Mouse (Mus musculus): ENCODE results near the gene Lbh. TPM values are rescaled to one million over a fixed set of nuclear protein-coding genes. Genes with fewer than 3 reads are reported as not detected.

Lbh gene
- polyA plus RNA-seq, 1 experiment from 2014 or later: 1.8 TPM

DNA sequence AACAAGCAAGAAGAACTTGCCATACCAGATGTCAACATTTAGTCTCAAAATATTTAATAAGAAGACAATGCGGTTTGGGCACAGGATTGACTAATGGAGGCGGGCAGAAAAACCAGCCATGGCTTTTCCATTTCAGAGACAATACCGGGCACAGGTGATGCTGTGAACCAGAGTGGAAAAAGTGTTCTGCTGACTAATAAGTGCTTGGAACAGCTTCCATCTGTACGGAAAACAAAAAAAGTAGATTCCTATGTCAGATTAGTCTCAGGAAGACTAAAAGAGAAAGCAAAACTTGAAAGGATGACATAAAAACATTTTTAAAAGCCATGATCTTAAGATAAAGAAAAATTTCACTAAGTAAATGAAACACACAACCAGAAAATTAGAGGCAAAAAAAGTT lies 16.4 kb upstream of the Lbh start:
- no peak overlapping the region for H3K4me3 ChIP-seq
- H3K27ac ChIP-seq: no peak overlapping the region
- H3K27me3 ChIP-seq (ENCODE audit: poor library complexity, severe bottlenecking): no peaks in the 10 kb centered on the region
- H3K36me3 ChIP-seq (replicated peaks): no peaks in the 10 kb centered on the region
- WGBS: 91% methylated on average over 4 of the region's 4 CpGs
- H3K9me3 ChIP-seq: no peaks in the 10 kb centered on the region
- no peak for DNase-seq (ENCODE audit: extremely low spot score, low spot score)
- peaks cover 4% of the 10 kb centered on the region; the same call in 1 of the 2 replicates for H3K4me1 ChIP-seq

DNA sequence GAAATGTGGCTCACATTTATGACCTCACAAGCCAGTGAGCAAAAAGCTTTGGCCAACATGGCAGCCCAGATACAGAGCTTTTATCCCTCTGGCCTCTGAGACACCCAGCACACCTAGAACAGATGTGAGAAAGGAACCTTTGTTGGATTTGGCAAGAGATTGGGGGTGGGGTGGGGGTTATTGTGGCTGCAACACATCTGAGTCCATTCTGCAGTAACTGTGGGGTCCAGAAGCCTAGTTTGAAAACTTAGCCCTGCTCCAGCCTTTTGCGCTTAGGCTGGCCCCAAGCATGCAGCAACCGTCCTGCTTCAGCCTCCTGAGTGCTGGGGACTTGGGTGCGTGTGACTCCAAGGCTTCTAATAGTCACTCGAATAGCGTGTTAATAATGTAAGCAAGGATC lies 14.8 kb upstream of the Lbh start:
- Histone ChIP-seq H3K4me3 (no peak overlapping the region), H3K36me3 (replicated peaks) (no peaks in the 10 kb centered on the region)

DNA sequence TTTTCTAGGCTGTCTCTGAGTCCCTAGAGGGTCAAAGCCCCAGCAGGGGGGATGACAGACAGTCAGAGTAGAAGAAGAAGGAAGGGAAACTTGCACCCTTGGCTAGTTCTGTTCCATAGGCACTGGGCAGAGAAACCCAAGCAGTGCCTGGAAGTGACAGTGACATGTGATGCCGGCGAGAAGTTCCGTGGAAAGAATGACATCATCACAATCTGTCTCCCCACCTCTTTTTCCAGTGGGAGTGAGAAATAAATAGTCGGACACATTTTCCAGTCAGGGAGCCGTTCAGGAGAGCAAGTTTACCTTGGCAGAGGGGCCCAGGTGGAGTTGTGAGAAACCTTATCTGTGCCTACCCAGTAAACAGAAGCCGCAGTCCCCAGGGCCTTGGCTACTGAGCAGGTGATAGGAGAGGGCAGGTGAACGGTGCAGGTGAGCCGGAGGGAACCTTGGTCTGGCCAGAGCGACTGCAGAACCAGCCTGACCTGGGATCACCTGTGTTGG lies 14.1 kb upstream of the Lbh start:
- H3K4me3 ChIP-seq: no peak overlapping the region
- H3K36me3 ChIP-seq (replicated peaks): no peaks in the 10 kb centered on the region
- no peaks in the 10 kb centered on the region for H3K27me3 ChIP-seq (ENCODE audit: poor library complexity, severe bottlenecking)
- H3K4me1 ChIP-seq: peaks cover 4% of the 10 kb centered on the region; the same call in 1 of the 2 replicates
- H3K9me3 ChIP-seq: no peaks in the 10 kb centered on the region
- 89% methylated on average over 9 of the region's 9 CpGs for WGBS
- no peak for DNase-seq (ENCODE audit: extremely low spot score, low spot score)
- no peak overlapping the region for H3K27ac ChIP-seq

More for the DNA sequence above, 14.8 kb upstream of the Lbh start:
- no peaks in the 10 kb centered on the region for H3K27me3 ChIP-seq (ENCODE audit: poor library complexity, severe bottlenecking)
- H3K27ac ChIP-seq: no peak overlapping the region
- peaks cover 4% of the 10 kb centered on the region; the same call in 1 of the 2 replicates for H3K4me1 ChIP-seq
- 95% methylated on average over 5 of the region's 5 CpGs for WGBS
- no peak for DNase-seq (ENCODE audit: extremely low spot score, low spot score)
- no peaks in the 10 kb centered on the region for H3K9me3 ChIP-seq

DNA sequence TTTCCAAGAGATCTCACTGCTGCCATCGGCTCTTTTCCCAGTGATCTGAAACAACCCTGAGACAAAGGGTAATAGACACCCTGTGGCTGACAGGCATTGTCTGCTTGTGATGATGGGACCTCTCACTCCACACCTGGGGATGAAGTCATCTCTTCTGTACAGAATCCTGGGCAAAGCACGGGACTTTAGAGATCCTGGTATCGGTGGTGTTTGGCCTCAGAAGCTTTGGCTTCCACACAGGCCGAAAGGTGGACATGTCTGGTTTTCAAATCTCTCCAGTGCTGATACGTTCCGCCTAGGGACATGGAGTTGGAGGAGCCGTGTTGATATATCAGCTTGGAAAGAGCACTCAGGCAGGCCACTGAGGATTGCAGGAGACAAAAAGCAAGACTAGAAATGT lies 13.2 kb upstream of the Lbh start:
- Histone ChIP-seq H3K4me3 (no peak overlapping the region), H3K27me3 (ENCODE audit: poor library complexity, severe bottlenecking) (no peaks in the 10 kb centered on the region), H3K9me3 (no peaks in the 10 kb centered on the region), H3K36me3 (replicated peaks) (no peaks in the 10 kb centered on the region), H3K4me1 (no peaks in the 10 kb centered on the region), H3K27ac (no peak overlapping the region)
- DNase-seq (ENCODE audit: extremely low spot score, low spot score): no peak
- 88% methylated on average over 7 of the region's 7 CpGs for WGBS

DNA sequence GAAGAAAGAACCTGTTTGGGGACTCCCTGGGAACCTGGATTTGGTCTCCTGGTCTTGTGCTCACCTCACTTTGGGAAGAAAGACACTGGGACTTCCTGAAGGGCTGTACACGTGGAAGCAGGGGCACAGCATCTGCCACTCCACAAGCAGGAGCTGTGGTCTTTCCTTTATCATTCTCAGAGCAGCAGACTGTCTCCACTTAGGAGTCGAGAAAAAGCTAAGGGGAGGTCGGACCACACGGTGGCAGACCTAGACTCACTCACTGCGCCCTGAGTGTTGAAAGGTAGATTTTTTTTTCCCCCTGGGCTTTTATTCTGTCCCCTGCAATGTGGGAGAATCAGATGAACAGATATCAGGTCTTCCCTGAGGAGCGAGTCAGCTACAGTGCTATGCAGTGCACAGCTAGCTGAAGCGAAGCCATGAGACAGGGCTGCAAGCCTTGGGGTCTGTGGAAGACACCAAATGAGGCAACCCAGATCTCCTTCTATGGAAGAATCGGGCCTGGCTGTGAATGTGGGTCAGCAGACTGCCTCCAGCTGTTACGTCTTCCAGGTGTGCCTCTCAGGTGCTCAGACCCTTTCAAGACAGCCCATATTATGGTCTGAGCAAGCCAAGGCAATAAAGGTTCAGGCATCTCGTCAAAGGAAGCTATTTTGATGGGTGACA lies 11.7 kb upstream of the Lbh start:
- DNase-seq (ENCODE audit: extremely low spot score, low spot score): no peak
- no peaks in the 10 kb centered on the region for H3K9me3 ChIP-seq
- no peaks in the 10 kb centered on the region for H3K36me3 ChIP-seq (replicated peaks)
- H3K27ac ChIP-seq: no peak overlapping the region
- no peak overlapping the region for H3K4me3 ChIP-seq
- H3K4me1 ChIP-seq: no peaks in the 10 kb centered on the region
- no peaks in the 10 kb centered on the region for H3K27me3 ChIP-seq (ENCODE audit: poor library complexity, severe bottlenecking)
- WGBS: 81% methylated on average over 10 of the region's 10 CpGs

DNA sequence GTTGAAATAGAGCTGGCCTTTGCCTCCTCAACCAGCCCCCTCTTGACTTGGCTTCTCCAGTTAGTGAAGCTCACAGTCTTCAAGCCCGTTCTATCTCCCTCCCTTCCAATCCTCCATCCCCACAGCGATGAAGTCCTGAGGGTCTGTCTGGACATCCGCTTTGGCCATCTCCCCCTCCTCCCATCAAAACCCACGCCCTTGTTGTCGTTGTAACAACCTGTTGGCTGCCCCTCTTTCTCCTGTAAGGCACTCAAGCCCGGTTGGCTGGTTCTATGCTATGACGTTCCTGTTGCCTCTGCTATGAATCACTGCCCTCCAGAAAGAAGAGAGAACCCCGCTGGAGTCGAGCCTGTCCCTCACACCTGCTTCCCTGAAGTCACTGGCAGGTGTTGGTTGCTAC lies 10.9 kb upstream of the Lbh start:
- Histone ChIP-seq H3K4me1 (no peaks in the 10 kb centered on the region), H3K27me3 (ENCODE audit: poor library complexity, severe bottlenecking) (no peaks in the 10 kb centered on the region), H3K4me3 (no peak overlapping the region), H3K9me3 (no peaks in the 10 kb centered on the region), H3K36me3 (replicated peaks) (no peaks in the 10 kb centered on the region), H3K27ac (no peak overlapping the region)
- no peak for DNase-seq (ENCODE audit: extremely low spot score, low spot score)
- 86% methylated on average over 9 of the region's 9 CpGs for WGBS

DNA sequence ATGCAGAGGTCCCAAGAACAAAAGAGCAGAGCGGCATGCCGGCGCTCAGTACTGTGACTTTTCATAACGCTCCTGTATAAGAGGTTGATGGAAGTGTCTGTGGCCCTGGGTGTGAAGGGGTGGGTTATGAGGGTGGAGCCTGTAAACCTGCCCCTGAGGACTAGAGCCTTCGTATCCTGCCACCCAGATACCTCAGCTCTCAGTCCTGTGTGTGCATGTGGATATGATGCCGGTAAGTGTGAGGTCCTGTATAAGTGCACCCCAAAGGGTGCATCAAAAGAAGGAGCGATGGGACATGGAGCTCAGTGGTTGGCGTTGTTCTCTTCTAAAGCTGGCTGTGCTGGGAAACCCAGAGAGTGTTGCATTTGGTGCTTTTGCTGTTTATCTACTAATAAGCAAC lies 10.3 kb upstream of the Lbh start:
- 90% methylated on average over 8 of the region's 8 CpGs for WGBS

DNA sequence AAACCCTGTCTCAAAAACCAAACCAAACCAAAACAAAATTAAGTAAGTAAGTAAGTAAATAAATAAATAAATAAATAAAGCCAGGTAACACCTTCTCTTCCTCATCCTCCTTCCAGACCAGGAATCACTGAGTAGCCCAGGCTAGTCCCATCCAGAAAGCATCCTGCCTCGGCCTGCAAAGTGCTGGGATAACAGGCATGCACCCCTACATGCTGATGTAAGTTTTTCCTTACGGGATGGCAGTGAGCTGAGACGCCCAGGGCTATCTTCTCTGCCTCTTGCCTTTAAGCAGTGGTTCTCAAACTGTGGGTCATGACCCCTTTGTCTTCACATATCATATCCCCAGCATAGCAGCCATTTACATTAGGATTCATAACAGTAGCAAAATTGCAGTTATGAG lies 9.5 kb upstream of the Lbh start:
- 88% methylated on average over 3 of the region's 3 CpGs for WGBS
- Histone ChIP-seq H3K36me3 (replicated peaks) (no peaks in the 10 kb centered on the region), H3K9me3 (no peaks in the 10 kb centered on the region), H3K27me3 (ENCODE audit: poor library complexity, severe bottlenecking) (no peaks in the 10 kb centered on the region), H3K4me1 (no peaks in the 10 kb centered on the region), H3K4me3 (no peak overlapping the region), H3K27ac (no peak overlapping the region)
- no peak for DNase-seq (ENCODE audit: extremely low spot score, low spot score)

More for the DNA sequence above, 10.3 kb upstream of the Lbh start:
- no peak for DNase-seq (ENCODE audit: extremely low spot score, low spot score)
- Histone ChIP-seq H3K27ac (no peak overlapping the region), H3K27me3 (ENCODE audit: poor library complexity, severe bottlenecking) (no peaks in the 10 kb centered on the region), H3K4me3 (no peak overlapping the region), H3K36me3 (replicated peaks) (no peaks in the 10 kb centered on the region), H3K9me3 (no peaks in the 10 kb centered on the region), H3K4me1 (no peaks in the 10 kb centered on the region)

DNA sequence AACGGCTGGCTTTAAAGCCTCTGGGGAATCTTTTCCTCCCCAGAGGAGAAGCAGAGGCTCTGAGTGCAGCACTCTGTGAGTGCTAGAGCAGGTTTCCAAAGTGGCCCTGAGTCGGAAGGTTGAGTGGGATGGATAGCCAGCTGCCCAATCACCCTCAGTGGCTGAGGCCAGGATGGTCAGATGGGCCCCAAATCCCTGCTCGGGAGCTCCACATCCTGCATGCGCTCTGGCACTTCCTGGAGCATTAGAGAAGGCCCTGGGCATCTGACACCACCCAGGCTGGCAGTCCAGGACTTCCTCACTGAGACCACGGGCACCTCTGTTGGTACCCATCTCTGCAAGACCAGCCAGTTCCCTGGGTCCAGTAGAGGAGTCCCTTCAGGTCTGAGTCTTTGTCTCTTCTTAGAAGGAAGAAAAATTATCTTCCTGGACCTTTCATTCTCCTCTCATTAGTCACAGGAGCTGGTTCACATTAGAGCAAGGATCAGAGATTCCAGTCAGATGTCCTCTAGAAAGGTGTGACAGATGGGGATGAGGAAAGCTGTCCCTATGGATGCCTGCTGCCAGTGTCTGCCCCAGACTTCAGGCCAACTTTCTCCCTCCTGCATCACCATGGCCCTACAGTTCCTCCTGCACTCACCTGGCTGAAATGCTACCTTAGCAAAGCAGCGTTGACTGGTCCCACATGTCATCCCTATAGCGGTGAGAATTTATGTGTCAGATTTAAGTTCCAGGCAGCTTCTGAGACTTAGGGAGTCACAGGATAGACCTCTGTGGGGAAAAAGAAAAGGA lies 8.8 kb upstream of the Lbh start:
- Histone ChIP-seq H3K27me3 (ENCODE audit: poor library complexity, severe bottlenecking) (no peaks in the 10 kb centered on the region), H3K27ac (no peak overlapping the region)
- 88% methylated on average over 7 of the region's 7 CpGs for WGBS

DNA sequence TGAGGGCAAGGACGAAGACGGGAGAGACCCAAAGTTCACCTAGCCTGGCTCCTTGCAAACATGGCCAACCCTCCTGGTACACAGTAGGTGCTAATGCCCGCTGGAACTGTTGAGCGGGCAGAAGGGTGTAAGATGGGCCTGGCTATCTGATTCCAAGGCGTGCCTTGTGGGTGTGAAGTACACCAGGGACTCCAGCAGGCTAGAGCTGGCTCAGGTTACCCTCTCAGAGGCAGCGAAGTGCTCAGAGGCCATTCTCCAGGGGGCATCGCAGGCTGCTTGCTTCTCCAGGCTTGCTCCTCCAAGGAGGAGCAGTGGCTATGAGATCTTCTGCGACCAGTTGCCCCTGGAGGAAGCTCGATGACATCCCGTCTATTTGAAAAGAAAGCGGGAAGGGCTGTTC lies 6.8 kb upstream of the Lbh start:
- no peaks in the 10 kb centered on the region for H3K36me3 ChIP-seq (replicated peaks)
- H3K4me1 ChIP-seq: no peaks in the 10 kb centered on the region
- DNase-seq (ENCODE audit: extremely low spot score, low spot score): no peak
- H3K4me3 ChIP-seq: no peak overlapping the region
- no peaks in the 10 kb centered on the region for H3K9me3 ChIP-seq
- WGBS: 79% methylated on average over 11 of the region's 11 CpGs
- peaks cover 8% of the 10 kb centered on the region for H3K27me3 ChIP-seq (ENCODE audit: poor library complexity, severe bottlenecking)
- H3K27ac ChIP-seq: no peak overlapping the region

More for the DNA sequence above, 8.8 kb upstream of the Lbh start:
- Histone ChIP-seq H3K4me3 (no peak overlapping the region), H3K36me3 (replicated peaks) (no peaks in the 10 kb centered on the region), H3K9me3 (no peaks in the 10 kb centered on the region), H3K4me1 (no peaks in the 10 kb centered on the region)
- DNase-seq (ENCODE audit: extremely low spot score, low spot score): no peak

DNA sequence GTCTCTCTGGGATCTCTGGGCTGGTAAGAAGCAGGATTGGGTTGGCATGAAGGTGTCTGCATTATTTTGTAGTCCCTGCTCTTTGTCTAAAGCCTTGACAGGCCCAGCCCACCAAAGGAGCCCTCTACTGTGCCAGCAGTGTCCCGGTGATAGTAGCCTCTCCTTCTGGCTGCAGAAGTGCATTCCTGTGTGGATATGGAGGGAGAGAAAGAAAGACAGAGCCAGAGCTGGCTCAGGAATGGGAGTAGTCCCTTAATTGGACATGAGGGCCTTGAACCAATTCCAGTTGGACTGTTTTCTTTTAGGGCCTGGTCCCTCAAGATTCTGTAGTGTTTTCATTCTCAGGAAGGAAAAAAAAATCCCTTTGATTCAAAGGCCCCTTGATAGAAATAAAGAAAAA lies 6.4 kb upstream of the Lbh start:
- no peaks in the 10 kb centered on the region for H3K36me3 ChIP-seq (replicated peaks)
- no peak overlapping the region for H3K27ac ChIP-seq
- H3K9me3 ChIP-seq: no peaks in the 10 kb centered on the region
- peaks cover 13% of the 10 kb centered on the region for H3K27me3 ChIP-seq (ENCODE audit: poor library complexity, severe bottlenecking)
- DNase-seq (ENCODE audit: extremely low spot score, low spot score): no peak
- 65% methylated on average over 1 of the region's 1 CpGs for WGBS
- peaks cover 2% of the 10 kb centered on the region; the same call in 1 of the 2 replicates for H3K4me1 ChIP-seq
- no peak overlapping the region for H3K4me3 ChIP-seq

DNA sequence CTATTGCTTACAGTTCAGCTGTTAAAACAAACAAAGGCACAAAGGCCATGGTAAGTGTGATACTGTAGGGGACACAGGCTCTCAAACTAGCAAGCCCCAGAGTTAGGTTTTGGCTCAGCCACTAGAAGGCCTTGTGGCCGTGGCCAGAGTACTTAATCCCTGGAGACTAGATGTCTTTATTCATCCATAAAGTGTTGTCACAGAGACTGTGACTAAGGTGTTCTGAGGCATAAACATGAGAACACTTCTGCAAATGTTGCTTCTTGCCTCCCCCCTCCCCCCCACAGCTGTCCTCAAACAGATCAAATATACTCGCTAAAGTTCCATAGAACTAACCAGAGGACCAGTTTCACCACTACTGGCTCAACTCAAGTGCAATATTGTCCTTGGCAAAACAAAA lies 4.0 kb upstream of the Lbh start:
- Histone ChIP-seq H3K27me3 (ENCODE audit: poor library complexity, severe bottlenecking) (peaks cover 15% of the 10 kb centered on the region), H3K4me1 (peaks cover 21% of the 10 kb centered on the region), H3K27ac (no peak overlapping the region), H3K4me3 (no peak overlapping the region), H3K9me3 (no peaks in the 10 kb centered on the region), H3K36me3 (replicated peaks) (no peaks in the 10 kb centered on the region)
- no peak for DNase-seq (ENCODE audit: extremely low spot score, low spot score)
- WGBS: 87% methylated on average over 2 of the region's 2 CpGs

All from forebrain, embryonic 10.5 days (tissue).